Mouse (Mus musculus): ENCODE measurements at regions not wholly inside any gene's neighbourhood (a gene's known extent, or its start where the extent isn't known, plus 50 kb on each side); places are given as distances from the start of the nearest gene placed in this dataset.
A peak's percentile ranks its signal among the peaks of the same experiment; 100 is the strongest.

DNA sequence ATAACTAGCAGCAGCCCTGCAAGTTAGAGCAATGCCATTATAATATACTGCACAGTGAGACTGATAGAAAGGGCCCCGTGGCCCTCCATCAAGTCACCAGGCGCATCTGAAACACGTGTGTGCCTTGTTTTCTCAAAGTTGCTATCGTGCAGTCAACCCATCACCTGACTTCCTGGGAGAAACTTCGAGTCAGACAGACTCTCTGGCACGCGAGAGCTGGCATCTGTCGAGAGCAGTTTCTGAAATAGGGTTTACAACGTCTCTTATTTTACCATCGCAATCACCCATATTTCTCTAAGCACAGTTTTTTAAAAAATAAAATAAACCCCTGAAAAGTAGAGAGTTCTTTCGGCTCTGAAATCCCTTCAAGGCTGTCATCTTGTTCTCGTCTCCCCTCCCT is 169.8 kb downstream of the 3110018I06Rik start:
- no peak for DNase-seq (ENCODE audit: low read depth, low spot score)

DNA sequence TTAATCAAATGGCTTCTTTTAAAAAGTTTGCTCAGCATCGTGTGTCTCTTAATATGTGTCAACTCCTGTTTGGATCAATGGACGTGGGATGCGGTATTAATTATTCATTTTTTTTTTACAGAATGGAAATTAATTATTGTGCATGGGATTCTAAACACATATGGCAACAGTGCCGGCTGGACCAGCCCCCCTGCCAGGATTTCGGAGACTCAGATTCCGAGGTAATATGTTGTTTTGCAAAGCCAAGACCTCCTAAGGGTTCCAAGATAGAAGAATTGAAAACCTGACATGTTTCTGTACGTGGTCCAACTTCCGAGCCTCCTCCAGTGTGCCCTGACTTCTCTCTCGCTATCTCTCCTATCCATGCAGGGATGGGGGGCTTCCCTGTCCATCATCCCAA is 170.4 kb downstream of the 3110018I06Rik start:
- DNase-seq (ENCODE audit: low read depth, low spot score) = no peak

DNA sequence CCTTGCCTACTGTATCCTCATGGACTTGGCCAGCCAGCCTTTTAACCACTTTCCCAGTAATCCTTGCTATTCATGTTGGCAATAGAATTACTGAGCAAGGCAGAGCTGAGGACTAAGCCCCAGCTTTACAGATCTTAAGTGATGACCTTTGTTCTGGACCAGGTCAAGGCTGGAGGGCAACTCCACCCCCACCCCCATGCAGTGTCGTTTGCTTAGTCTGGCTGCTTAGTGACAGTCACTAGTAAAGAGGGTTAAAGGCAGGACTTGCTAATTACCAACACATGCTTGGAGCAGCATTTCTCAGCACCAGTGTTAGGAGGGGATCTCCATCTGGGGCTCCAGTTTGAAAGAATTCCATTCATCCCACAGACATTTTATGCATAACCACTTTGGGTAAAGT is 174.2 kb downstream of the 3110018I06Rik start:
- DNase-seq (ENCODE audit: low read depth, low spot score) = peak; percentile 26

DNA sequence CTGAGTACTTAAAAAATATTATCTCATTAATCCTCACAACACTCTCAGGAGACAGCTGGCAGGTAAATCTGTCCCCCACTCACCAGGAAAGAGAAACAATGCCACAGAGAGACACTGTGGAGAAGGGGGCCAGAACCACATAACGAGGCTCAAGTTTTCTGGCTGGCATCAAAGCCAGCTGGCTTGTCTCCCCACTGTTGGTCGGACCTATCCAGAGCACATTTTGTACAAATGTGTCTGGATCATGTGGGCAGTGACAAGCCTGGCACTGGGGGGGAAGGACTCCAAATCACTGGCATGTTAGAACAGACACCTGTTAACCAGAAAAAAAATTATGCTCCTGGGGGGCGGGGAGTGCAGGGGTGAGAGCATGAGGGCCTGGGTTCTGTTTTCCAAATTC is 179.4 kb downstream of the 3110018I06Rik start:
- DNase-seq (ENCODE audit: low read depth, low spot score) = no peak

DNA sequence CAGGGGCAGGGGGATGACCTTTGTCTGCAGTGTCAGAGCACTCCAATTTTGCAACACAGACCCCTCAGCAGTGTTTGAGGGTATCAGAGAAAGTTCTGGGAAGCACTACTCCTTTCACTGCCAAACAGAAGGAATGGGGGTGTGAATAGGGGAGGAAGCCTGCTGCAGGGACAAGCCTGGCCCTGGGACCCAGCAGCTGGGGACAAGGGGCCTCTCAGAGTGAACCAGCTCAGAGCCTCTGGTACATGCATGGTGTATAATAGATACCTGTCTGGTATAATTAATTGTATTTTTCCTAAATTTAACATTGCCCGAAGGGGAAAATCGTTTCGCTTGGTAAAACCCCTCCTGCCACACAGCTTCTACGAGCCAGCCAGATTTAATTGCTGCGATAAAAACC is 180.6 kb downstream of the 3110018I06Rik start:
- DNase-seq (ENCODE audit: low read depth, low spot score) = no peak

DNA sequence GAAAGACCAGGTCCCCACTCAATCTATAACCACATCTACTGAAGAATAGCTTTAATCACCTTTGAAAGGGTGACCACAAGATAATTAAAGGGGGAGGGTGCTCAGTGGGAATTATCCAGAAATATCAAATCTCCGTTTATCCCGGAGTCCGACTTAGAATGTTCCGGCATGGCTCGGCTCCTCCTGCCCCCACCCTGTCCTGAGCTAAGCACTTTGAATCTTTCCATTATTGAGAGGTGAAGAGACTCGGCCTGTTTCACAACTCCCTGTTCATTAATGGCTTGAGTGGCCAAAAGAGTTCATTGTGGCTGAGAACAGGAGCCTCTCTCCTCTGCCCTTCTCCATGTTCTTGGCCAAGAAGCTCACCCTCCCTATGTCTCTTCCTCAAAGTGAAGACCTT is 181.0 kb downstream of the 3110018I06Rik start:
- no peak for DNase-seq (ENCODE audit: low read depth, low spot score)

DNA sequence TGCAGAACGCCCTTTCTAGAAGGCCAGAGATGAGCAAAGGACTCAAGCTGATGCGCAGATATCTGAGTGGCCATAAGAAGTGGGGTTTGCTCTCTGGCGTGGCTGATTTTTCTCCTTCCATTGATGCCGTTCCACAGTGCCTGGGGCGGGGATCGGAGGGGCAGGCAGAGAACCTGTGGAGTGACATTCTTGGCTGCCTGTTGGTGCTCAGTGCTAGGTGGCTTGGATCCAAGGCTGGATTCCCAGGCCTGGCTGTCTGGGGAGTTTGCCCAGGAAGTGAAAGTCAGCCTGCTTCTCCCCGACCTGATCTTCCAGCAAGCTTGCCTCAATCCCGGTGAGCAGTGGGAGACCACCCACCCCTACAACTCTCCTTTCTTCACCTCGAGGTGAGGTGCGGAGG is 181.5 kb downstream of the 3110018I06Rik start:
- DNase-seq (ENCODE audit: low read depth, low spot score) = no peak

DNA sequence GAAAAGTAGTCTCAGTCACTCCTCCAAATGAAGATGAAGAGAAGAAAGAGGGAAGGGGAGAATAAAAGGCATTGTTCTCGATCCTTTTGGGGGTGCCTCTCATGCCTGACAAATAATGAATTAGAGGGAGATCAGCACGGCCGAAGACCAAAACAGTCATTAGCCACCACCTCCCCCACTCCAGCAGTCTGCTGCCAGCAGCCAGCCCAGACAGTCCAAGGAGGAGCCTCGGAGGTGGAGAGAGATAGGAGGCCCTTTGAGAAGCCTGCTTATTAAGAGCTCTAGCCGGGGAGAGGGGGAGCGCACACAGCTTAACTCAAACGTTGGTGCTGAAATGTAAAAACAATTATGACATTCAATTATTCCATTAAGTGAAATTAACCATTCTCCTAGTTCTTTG is 188.6 kb downstream of the 3110018I06Rik start:
- DNase-seq (ENCODE audit: low read depth, low spot score) = no peak

DNA sequence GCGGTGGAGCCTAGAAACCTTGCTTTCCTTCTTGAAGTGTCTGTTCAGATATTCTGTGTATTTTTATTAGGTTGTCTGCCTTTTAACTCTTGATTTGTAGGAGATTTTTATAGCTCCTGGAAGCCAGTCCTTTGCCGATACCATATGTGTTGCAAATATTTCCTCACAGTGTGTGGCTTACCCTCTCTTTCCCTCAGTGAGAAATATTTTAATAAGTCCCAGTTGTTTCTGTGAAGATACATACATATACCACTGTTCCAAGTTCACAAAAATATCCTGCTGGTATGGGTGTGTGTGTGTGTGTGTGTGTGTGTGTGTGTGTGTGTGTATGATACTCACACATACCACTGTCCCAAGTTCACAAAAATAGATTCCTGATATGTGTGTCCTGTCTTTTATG is 199.0 kb downstream of the 3110018I06Rik start:
- no peak for DNase-seq (ENCODE audit: low read depth, low spot score)

DNA sequence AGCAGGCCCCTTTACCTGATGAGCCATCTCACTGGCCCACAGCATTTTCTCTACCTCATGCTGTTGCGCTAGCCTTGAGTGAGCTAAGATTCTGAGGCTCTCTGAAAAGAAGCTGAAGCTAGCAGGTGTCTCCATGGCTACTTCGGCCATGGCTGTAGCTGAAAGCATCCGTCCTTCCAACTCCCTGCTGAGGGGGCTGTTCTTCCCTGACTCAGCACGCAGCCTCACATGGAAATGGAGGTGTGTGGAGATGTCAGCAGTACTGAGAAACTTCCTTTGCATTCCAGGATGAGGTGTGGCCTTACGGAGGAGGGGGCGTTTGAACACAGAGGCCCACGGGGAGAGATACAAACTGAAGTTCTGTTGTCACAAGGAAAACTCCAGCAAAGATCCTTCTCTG is 201.0 kb downstream of the 3110018I06Rik start:
- peak; percentile 47 for DNase-seq (ENCODE audit: low read depth, low spot score)

DNA sequence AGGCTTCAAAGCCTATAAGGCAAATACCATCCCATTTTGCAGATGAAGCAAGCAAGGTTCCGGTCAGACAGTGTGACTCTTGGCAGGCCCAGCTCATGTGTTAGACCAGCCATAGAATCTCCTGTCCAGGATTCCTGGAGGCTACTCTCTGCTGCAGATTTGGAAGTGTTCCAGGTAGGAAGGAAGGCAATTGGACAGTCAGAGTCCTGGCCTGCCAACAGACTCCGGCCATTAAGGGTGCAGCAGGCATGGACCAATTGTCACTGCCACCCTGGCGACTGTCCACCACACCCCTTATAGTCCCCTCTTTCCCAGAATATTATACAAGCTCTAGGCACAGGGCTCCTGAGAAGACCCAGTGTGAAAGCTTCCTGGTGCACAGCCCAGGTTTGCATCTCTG is 201.6 kb downstream of the 3110018I06Rik start:
- DNase-seq (ENCODE audit: low read depth, low spot score) = no peak

DNA sequence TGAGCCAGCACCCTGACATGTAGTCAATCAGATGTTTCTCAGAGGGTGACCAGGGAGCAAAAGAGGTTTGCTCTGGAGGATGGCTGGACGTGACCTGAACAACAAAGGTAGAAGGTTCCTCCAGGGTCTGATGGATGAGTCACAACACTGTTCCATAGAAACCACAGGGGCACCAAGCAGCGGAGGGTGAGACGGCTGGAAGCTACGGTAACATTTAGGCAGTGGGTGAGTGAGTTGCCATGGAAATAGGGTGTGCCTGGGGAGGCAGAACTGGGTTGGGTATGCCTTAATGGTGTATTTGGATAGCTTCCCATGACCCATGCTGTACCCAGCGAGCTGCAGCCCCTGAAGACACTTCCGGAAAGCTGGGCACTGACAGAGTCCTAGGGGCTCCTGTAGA is 205.3 kb downstream of the 3110018I06Rik start:
- no peak for DNase-seq (ENCODE audit: low read depth, low spot score)

DNA sequence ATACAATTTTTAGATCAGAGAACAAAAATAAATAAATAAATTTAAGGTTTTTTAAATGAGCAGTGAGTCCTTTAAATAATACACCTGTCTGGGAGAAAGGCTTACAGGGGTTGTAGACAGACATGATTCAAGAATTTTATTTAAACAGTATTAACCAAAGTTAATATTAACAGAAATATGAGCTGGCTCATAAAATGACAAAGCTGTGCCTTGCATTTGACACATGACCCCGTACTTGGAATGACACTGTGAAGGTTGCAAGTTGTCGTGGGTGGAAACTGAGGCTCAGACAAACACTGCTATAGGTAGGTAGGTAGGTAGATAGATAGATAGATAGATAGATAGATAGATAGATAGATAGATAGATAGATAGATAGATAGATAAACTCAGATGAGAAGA is 206.6 kb downstream of the 3110018I06Rik start:
- no peak for DNase-seq (ENCODE audit: low read depth, low spot score)

DNA sequence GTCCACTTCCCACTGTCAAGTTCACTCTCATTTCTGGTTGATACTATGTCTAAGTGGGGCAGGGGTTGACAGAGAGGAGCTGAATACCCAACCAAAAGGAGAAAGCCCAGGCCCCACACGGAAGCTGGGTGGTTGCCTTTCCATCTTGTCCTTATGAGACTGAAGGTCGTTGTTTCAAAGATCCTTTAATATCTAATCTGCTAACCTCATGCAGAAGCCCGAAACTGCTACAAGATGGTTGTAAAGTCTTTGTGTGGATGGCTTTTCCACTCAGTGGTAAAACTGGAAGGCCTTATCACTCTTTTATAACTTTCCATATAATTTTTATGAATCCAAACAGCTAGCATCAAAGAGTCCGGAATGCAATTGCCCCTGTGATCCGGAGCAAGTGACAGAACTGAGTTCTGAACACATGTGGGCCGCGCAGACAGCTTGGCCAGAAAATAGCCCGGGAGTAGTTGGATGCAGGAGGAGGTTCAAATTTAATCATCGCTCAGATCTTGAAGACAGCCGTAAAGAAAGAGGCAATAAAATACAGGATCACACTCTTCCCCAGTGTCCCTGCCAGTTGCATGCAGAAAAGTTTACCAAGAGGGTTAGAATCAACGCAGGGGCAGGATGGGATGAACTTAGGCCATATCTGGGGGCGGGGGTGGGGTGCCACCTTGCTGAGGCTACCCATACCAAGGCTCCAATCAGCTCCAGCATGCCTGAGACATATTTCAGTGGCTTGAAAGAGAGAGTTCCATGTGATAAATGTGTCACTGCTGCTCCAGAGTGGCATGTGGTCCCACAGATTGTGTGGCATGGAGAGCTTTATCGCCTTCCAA is 207.2 kb downstream of the 3110018I06Rik start:
- DNase-seq (ENCODE audit: low read depth, low spot score) = no peak

DNA sequence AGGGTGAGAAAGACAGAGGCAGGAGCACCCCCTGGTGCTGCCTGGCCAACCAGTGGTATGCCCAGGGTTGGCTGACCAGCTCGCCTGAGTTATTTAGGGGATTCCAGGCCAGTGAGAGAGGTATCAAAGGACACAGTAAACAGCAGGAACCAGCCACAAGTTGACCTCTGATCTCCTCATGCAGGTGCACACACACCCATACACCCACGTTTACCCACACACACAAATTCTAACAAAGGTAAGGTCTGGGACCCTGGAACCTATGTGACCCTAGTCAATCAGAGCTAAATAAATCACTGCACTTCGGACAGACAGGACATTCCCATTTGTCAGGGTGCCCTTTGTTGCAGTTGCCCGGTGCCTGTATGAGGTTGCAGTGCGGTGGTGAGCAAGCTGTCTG is 211.9 kb downstream of the 3110018I06Rik start:
- no peak for DNase-seq (ENCODE audit: low read depth, low spot score)

DNA sequence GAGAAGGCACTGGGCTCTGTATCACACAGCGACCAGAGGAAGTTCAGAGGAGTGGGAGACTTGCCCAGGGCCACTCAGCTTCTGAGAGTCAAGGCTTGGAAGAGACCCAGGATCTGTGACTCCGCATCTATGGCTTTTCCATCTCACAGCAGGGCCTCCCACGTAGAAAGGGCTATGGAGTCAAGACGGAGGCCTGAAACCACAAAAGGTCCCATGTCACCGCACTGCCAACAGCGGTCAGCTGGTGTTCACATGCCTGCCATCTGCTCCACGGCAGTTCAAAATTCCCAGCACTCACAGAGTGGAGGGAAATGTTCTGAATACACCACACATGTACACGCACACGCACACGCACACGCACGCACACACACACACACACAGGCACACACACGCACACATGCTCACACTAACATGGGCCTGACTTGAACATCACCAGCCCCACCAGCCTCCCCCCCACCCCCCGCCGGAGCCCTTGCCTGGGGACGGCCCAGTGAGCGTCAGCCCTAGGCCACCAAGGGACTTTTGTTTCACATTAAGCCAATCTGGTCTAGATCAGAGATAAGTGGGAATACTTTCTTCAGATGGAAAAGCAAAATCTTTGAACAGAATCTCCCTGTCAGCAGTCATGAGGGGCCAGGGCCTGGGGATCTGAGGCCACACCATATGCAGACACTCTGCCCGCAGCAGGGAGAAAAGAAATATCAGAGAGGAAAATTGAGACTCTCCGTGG is 212.6 kb downstream of the 3110018I06Rik start:
- no peak for DNase-seq (ENCODE audit: low read depth, low spot score)

DNA sequence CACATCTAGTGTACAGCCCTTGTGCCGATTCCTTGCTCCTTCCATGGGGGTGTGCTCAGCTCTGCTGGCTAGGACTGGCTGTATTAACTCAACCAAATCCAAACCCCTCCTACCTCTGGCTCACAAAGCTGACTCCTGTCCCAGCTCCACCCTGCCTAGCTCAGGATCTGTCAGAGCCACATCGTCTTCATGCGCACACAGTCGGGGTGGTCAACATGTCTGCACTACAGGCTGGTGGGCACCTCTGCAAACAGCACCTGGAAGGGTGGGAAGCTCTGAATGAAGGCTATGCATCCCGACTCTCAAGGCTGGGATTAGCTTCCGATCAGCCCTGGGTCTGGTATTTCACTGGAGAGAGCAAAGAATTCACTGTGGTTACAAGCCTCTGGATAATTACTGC is 220.4 kb downstream of the 3110018I06Rik start:
- no peak for DNase-seq (ENCODE audit: low read depth, low spot score)

DNA sequence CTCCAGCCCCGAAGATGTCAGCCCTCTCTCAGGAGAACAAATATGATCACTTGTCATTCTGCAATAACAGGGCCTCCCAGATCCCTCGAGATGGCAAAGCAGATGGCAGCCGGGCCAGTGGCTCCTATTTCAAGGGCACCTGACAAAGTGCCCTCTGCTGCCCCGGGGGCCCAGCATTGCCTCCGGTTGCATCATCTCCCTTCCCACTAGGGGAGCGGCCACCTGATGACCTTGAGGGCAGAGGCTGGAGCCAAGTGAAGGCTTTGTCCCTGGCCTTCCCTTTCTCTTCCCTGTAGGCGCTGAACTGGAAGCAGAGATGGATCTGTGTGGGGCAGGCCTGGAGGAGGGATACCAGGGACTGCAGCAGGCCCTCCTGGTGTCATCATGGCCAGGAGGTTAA is 222.6 kb downstream of the 3110018I06Rik start:
- DNase-seq (ENCODE audit: low read depth, low spot score) = peak; percentile 5

DNA sequence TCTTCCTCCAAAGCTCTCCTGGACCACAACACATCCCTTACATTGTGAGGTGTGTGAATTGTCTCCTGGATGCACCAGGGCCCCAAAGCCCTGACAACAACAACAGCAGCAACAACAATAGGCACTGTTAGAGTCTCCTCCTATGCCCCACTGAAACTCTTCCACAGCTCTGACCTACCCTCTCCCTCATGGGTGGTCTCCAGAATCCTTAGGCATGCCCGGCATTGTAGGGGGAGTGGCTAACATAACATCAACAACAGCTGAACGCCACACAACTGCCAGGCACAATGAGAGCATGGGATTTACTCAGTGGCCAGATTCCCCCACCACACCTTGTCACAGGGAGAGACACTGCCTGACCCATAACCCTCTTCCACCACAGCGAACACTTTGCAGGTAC is 223.2 kb downstream of the 3110018I06Rik start:
- no peak for DNase-seq (ENCODE audit: low read depth, low spot score)

DNA sequence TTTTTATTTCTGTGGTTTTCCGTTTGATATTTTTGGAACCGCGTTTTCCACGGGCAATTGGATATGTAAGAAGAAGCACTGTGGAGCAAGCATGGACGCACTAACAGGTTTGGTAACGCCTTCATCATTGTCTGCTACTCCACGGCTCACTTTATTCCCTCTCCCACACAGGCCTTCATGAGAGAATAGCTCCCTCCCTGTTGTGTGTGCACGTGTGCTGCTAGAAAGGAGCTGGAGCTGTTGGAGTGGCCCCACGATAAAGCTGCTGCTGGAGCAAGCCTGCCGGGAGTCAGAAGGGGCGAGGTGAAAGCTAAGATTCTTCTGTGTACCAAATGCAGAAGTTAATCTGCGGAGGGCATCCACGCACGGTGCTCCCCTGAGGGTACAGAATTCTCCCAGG is 224.8 kb downstream of the 3110018I06Rik start:
- DNase-seq (ENCODE audit: low read depth, low spot score) = no peak

DNA sequence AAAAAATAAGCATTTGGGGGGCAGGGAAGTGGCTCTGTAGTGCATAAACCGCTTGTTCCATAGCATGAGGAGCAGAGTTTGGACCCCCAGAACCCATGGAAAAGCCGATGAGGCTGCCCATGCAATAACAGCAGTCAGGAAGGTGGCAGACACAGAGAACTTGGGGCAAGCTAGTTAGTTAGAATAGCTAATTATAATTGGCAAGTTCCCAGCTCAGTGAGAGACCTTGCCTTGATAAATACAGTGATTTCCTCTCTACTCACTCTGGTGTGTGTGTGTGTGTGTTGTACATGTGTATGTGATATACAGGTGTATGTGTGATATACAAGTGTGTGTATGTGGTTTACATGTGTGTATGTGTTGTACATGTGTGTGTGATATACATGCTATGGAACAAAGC is 226.4 kb downstream of the 3110018I06Rik start:
- no peak for DNase-seq (ENCODE audit: low read depth, low spot score)

DNA sequence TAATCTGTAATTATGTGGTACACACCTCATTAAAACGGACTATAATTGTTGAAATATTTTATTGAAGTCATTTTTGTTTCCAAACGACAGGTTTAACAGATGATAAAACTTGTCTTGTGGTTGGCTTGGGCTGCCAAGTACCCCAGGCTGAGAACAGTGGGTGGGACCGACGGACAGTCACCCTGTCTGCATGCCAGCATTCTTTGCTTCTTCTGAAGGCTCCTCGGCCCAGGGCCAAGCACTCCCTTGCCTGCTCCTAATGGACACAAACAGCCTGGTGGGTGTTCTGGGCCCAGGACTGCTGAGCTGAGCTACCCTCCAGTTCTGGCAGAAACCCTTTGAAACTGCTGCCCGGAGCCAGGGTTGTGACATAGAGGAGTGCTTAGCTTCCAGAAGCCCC is 227.4 kb downstream of the 3110018I06Rik start:
- DNase-seq (ENCODE audit: low read depth, low spot score) = no peak

DNA sequence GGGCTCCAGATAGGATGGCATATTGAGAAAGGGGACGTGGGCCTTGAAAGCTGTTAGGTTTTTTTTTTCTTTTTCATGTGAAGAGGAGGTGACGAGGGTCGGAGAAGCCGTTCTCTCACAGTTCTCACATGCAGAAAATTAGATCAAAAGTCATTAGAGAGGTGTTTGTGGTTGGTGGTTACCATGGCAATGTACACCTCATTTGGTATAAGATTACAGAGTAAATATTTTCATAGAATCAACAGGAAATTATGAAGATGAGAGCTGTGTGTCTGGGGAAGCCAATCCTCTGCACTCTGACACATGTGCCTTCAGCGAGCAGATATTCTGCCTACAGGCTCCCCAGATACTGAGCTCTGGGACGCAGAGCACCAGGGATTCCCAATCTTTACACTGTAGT is 232.5 kb downstream of the 3110018I06Rik start:
- no peak for DNase-seq (ENCODE audit: low read depth, low spot score)
